Mouse (Mus musculus) midbrain, postnatal 0 days (tissue): ENCODE measurements around the gene Nfib. TPM values are rescaled to one million over a fixed set of nuclear protein-coding genes. Genes with fewer than 3 reads are reported as not detected.

ENCODE experiments used
- ATAC-seq: fragments of 200-750 bp; cut with Nextera tagmentation; 2 replicates; pipeline ENCODE4 v1.8.0; 2017; ENCODE audit warnings: moderate number of reproducible peaks, mild to moderate bottlenecking, moderate TSS enrichment, moderate library complexity; ENCODE audit not compliant: low FRiP score
- DNase-seq: peaks from one replicate; pipeline ENCODE4 v3.0.0-alpha.2; 2015; ENCODE audit warnings: low spot score
- H3K27ac ChIP-seq: fragments of 300-500 bp; sonication (generic); 2 replicates; pipeline ENCODE4 v1.5.1; 2014; ENCODE audit warnings: low read depth, mild to moderate bottlenecking, low read length, mixed read lengths
- H3K27me3 ChIP-seq: fragments of 300-500 bp; sonication (generic); 2 replicates; pipeline ENCODE4 v1.6.1; 2014; ENCODE audit warnings: low read length, control low read depth, mixed read lengths; ENCODE audit not compliant: insufficient read depth
- H3K36me3 ChIP-seq: fragments of 300-500 bp; sonication (generic); 2 replicates; pipeline ENCODE4 v1.6.1; 2014; ENCODE audit warnings: low read length, control low read depth, mixed read lengths; ENCODE audit not compliant: insufficient read depth
- H3K4me1 ChIP-seq: fragments of 300-500 bp; sonication (generic); 2 replicates; pipeline ENCODE4 v1.6.1; 2014; ENCODE audit warnings: mild to moderate bottlenecking, control low read depth, antibody characterized with exemption, low read length, mixed read lengths; ENCODE audit not compliant: insufficient read depth
- H3K4me2 ChIP-seq: fragments of 300-500 bp; sonication (generic); 2 replicates; pipeline ENCODE4 v1.6.1; 2014; ENCODE audit warnings: low read depth, mild to moderate bottlenecking, low read length, mixed read lengths; ENCODE audit not compliant: poor library complexity, severe bottlenecking
- H3K4me3 ChIP-seq: fragments of 300-500 bp; sonication (generic); 2 replicates; pipeline ENCODE4 v1.5.1; 2014; ENCODE audit warnings: low read depth, mild to moderate bottlenecking, low read length, moderate library complexity
- H3K9ac ChIP-seq: fragments of 300-500 bp; sonication (generic); replicated peaks from 2 replicates; pipeline ENCODE4 v1.6.1; 2014; ENCODE audit warnings: mild to moderate bottlenecking, low read length, moderate library complexity, mixed read lengths; ENCODE audit not compliant: poor library complexity, severe bottlenecking
- H3K9me3 ChIP-seq: fragments of 300-500 bp; sonication (generic); 2 replicates; pipeline ENCODE4 v1.6.1; 2016; ENCODE audit warnings: low read length, control low read depth
- CTCF ChIP-seq: IDR thresholded peaks from 2 replicates; pipeline ENCODE4 v1.5.1; 2016; ENCODE audit warnings: antibody characterized with exemption, mild to moderate bottlenecking
- WGBS: fragments of 180-500 bp; shearing (Covaris S2); extraction: QIAGEN DNeasy Blood & Tissue Kit; methylation state at CpG from one replicate; pipeline ENCODE4 v1.1.7; 2014; 5-methylcytosine and 5-hydroxymethylcytosine counted together
- polyA plus RNA-seq: library from polyadenylated mRNA; unstranded; fragments of >200 nt; fragmentation: Nextera tagmentation; extraction: Ambion mirVana; gene quantifications from 2 replicates; pipeline ENCODE4 v1.2.1, GENCODE M21; 2015
- total RNA-seq: library from RNA; depleted of rRNA; stranded (reverse); fragments of >200 nt; gene quantifications from 2 replicates; pipeline ENCODE4 v1.2.3, GENCODE M21; 2014

Nfib gene
- total and polyA plus RNA-seq, 2 experiments from 2014 or later, result 27.7 to 62.8 TPM

GRCm38 (mm10) chr4:82537279-82537967 is 168.1 kb downstream of the Nfib start:
- Histone ChIP-seq H3K27me3 (peaks cover 19% of the 10 kb centered on the region), H3K27ac (peak overlapping the region; percentile 38), H3K4me2 (peak overlapping the region; percentile 61), H3K4me3 (peak overlapping the region; percentile 32), H3K9me3 (no peaks in the 10 kb centered on the region), H3K4me1 (peaks cover 11% of the 10 kb centered on the region; the same call in 1 of the 2 replicates), H3K9ac (peak overlapping the region; percentile 50), H3K36me3 (no peaks in the 10 kb centered on the region)
- TF ChIP-seq CTCF, result no peak
- DNase-seq, result peak; percentile 46
- ATAC-seq, result no peak
- WGBS, result under 1% methylated on average over 28 of the region's 28 CpGs

GRCm38 (mm10) chr4:82536435-82537278 is 168.9 kb downstream of the Nfib start:
- DNase-seq (no peak), ATAC-seq (no peak)
- Histone ChIP-seq H3K36me3 (no peaks in the 10 kb centered on the region), H3K4me3 (peak overlapping the region; percentile 32), H3K9me3 (no peaks in the 10 kb centered on the region), H3K4me2 (peak overlapping the region; percentile 61), H3K4me1 (peaks cover 11% of the 10 kb centered on the region; the same call in 1 of the 2 replicates), H3K27ac (peak overlapping the region; percentile 38; the same call in 1 of the 2 replicates), H3K9ac (peak overlapping the region; percentile 50; the same call in 1 of the 2 replicates), H3K27me3 (peaks cover 18% of the 10 kb centered on the region)
- no peak for TF ChIP-seq CTCF
- WGBS, result 11% methylated on average over 36 of the region's 36 CpGs

- H3K27me3 ChIP-seq, result peaks cover 18% of the 10 kb centered on the region
- DNase-seq (no peak), ATAC-seq (no peak)
- no peak overlapping the region for H3K4me3 ChIP-seq
- H3K9ac ChIP-seq, result no peak overlapping the region
- H3K27ac ChIP-seq, result peak overlapping the region; percentile 38; the same call in 1 of the 2 replicates
- no peak for TF ChIP-seq CTCF
- H3K36me3 ChIP-seq, result no peaks in the 10 kb centered on the region
- no peaks in the 10 kb centered on the region for H3K9me3 ChIP-seq
- H3K4me1 ChIP-seq, result peaks cover 11% of the 10 kb centered on the region; the same call in 1 of the 2 replicates
- peak overlapping the region; percentile 61 for H3K4me2 ChIP-seq
- WGBS, result 65% methylated on average over 6 of the region's 6 CpGs
These were observed 169.7 kb downstream of the Nfib start for GRCm38 (mm10) chr4:82535606-82536434.

GRCm38 (mm10) chr4:82533231-82533630 is 172.3 kb downstream of the Nfib start:
- 30% methylated on average over 3 of the region's 3 CpGs for WGBS
- no peak overlapping the region for H3K4me2 ChIP-seq
- H3K4me1 ChIP-seq, result peaks cover 11% of the 10 kb centered on the region; the same call in 1 of the 2 replicates
- peak; percentile 89 for DNase-seq
- H3K9ac ChIP-seq, result no peak overlapping the region
- H3K36me3 ChIP-seq, result no peaks in the 10 kb centered on the region
- TF ChIP-seq CTCF, result no peak
- peak; percentile 81 for ATAC-seq
- no peaks in the 10 kb centered on the region for H3K9me3 ChIP-seq
- peak overlapping the region; percentile 67; the same call in 1 of the 2 replicates for H3K27ac ChIP-seq
- H3K27me3 ChIP-seq, result peaks cover 18% of the 10 kb centered on the region
- H3K4me3 ChIP-seq, result no peak overlapping the region

GRCm38 (mm10) chr4:82532443-82533191 is 172.9 kb downstream of the Nfib start:
- H3K4me2 ChIP-seq, result peak overlapping the region; percentile 12; the same call in 1 of the 2 replicates
- TF ChIP-seq CTCF, result no peak
- no peak overlapping the region for H3K4me3 ChIP-seq
- H3K9ac ChIP-seq, result no peak overlapping the region
- DNase-seq (peak; percentile 89), ATAC-seq (peak; percentile 77)
- H3K27ac ChIP-seq, result peak overlapping the region; percentile 67; the same call in 1 of the 2 replicates
- H3K4me1 ChIP-seq, result peaks cover 9% of the 10 kb centered on the region; the same call in 1 of the 2 replicates
- H3K36me3 ChIP-seq, result no peaks in the 10 kb centered on the region
- H3K9me3 ChIP-seq, result no peaks in the 10 kb centered on the region
- peaks cover 17% of the 10 kb centered on the region for H3K27me3 ChIP-seq
- 12% methylated on average over 11 of the region's 11 CpGs for WGBS
